In the genomic region with DNA sequence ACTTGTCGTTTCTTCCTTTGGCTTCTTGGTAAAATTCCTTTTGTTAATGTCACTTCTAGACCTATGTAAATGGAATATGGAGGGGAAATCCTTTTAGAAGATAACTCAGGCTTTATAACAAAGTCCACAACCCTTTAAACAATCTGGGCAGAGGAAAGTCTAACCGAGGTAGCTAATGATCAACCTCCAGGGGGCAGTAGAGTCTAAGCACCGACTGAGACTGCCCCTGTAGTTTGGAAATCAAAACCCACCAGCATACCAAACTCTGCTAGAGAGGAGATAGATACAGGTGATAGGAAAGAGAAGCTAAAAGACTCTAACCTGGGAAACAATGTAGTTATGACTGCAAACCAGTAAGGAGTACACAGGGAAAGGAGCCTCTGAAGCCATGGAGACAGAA, we compare ENCODE assay signal across 9 mouse cellular contexts.
DNase-seq lines count a peak whose midpoint lies in the region; ATAC-seq and TF ChIP-seq lines count a peak whose summit lies in the region.
"Had no signal": no experiment of that assay in that cellular context is flagged by ENCODE, and none has a peak within 500 bp of the region (broad histone marks: within the 10 kb centered on the region; RNA-seq: fewer than 3 reads in every experiment).

No protein-coding gene starts in this region.

- ATAC-seq in hindbrain, postnatal 0 days = no peak
- ATAC-seq in hindbrain, embryonic 13.5 days (ENCODE audit: low FRiP score) = no peak
- no peak for ATAC-seq in embryonic facial prominence, embryonic 14.5 days (ENCODE audit: low read depth)
- ATAC-seq in limb, embryonic 14.5 days (ENCODE audit: low FRiP score, low read depth) = no peak

- no peak for TF ChIP-seq POLR2A in MEL (IDR thresholded peaks at IDR 0.05; ENCODE audit: control insufficient read depth in 1 of 2, insufficient read depth in 1 of 2, low read depth in 1 of 2, low read length in 2 of 2, poor library complexity in 1 of 2)
- no peak for TF ChIP-seq POLR2A in limb, embryonic 14.5 days (IDR thresholded peaks at IDR 0.05; ENCODE audit: borderline replicate concordance, extremely low read depth, insufficient read depth, insufficient read length)

- no peaks in the 10 kb centered on the region for H3K4me1 ChIP-seq in hindbrain, postnatal 0 days (ENCODE audit: insufficient read depth, low read length)
- no peaks in the 10 kb centered on the region for H3K4me1 ChIP-seq in hindbrain, embryonic 13.5 days (replicated peaks)
- no peaks in the 10 kb centered on the region for H3K4me1 ChIP-seq in MEL (ENCODE audit: control insufficient read depth in 1 of 2, insufficient read depth in 2 of 2, low read length in 2 of 2)
- no peaks in the 10 kb centered on the region for H3K4me1 ChIP-seq in embryonic facial prominence, embryonic 14.5 days (ENCODE audit: control insufficient read depth, insufficient read depth, low read length)
- H3K4me1 ChIP-seq in limb, embryonic 14.5 days (ENCODE audit: control insufficient read depth, insufficient read depth, low read length) = no peaks in the 10 kb centered on the region
- H3K4me1 ChIP-seq: embryonic facial prominence, embryonic 13.5 days had no signal

- peak; percentile 75 for TF ChIP-seq RAD21 in MEL (IDR thresholded peaks at IDR 0.05; ENCODE audit: low read depth, low read length)

- TF ChIP-seq EP300 in MEL (IDR thresholded peaks at IDR 0.05; ENCODE audit: low read depth in 1 of 2, low read length in 2 of 2) = no peak

- no peak overlapping the region for H3K27ac ChIP-seq in hindbrain, postnatal 0 days
- no peak overlapping the region for H3K27ac ChIP-seq in hindbrain, embryonic 13.5 days
- H3K27ac ChIP-seq in MEL (ENCODE audit: control insufficient read depth, low read depth, low read length) = no peak overlapping the region
- H3K27ac ChIP-seq in embryonic facial prominence, embryonic 14.5 days (replicated peaks; ENCODE audit: low read depth, low read length) = no peak overlapping the region
- H3K27ac ChIP-seq in limb, embryonic 14.5 days (replicated peaks; ENCODE audit: low read depth, low read length) = no peak overlapping the region
- H3K27ac ChIP-seq: embryonic facial prominence, embryonic 13.5 days had no signal

- H3K79me2 ChIP-seq in MEL (ENCODE audit: control insufficient read depth, insufficient read depth, low read length, poor library complexity) = no peaks in the 10 kb centered on the region

- DNase-seq in hindbrain, postnatal 0 days (ENCODE audit: low spot score) = peak; percentile 72
- DNase-seq in B cell, adult 2 months = peak; percentile 40 to 44
- peak; percentile 64 for DNase-seq in MEL (ENCODE audit: low read depth, low spot score)
- peak; percentile 71 for DNase-seq in embryonic facial prominence, embryonic 14.5 days (ENCODE audit: low spot score)
- peak; percentile 82 for DNase-seq in limb, embryonic 14.5 days (ENCODE audit: low spot score)
- DNase-seq in right cerebral cortex, postnatal 14 days = peak; percentile 31
- no peak for DNase-seq in gastrocnemius, postnatal 10 days

- no peak overlapping the region for H3K9ac ChIP-seq in hindbrain, postnatal 0 days (replicated peaks; ENCODE audit: low read length)
- no peak overlapping the region for H3K9ac ChIP-seq in hindbrain, embryonic 13.5 days
- no peak overlapping the region for H3K9ac ChIP-seq in MEL (ENCODE audit: control insufficient read depth, low read depth, low read length, poor library complexity, severe bottlenecking)
- H3K9ac ChIP-seq in embryonic facial prominence, embryonic 14.5 days (ENCODE audit: low read depth, low read length) = no peak overlapping the region
- H3K9ac ChIP-seq in limb, embryonic 14.5 days (ENCODE audit: low read depth, low read length, severe bottlenecking) = no peak overlapping the region
- H3K9ac ChIP-seq: embryonic facial prominence, embryonic 13.5 days had no signal

- TF ChIP-seq CTCF in hindbrain, postnatal 0 days (IDR thresholded peaks at IDR 0.05; ENCODE audit: low read depth) = peak; percentile 70
- TF ChIP-seq CTCF in MEL (IDR thresholded peaks at IDR 0.05 in 2 of 3, conservative IDR thresholded peaks at IDR 0.05 in 1 of 3; ENCODE audit: control insufficient read depth in 1 of 3, insufficient read depth in 1 of 3, low read depth in 2 of 3, low read length in 3 of 3, poor library complexity in 1 of 3, severe bottlenecking in 1 of 3) = peak; percentile 67 to 86 (median 74)

- no peak overlapping the region for H3K4me2 ChIP-seq in hindbrain, postnatal 0 days (ENCODE audit: low read depth, low read length)
- no peak overlapping the region for H3K4me2 ChIP-seq in hindbrain, embryonic 13.5 days
- H3K4me2 ChIP-seq in embryonic facial prominence, embryonic 14.5 days (ENCODE audit: low read depth, low read length) = no peak overlapping the region
- H3K4me2 ChIP-seq in limb, embryonic 14.5 days (replicated peaks; ENCODE audit: low read depth, low read length, severe bottlenecking) = no peak overlapping the region
- H3K4me2 ChIP-seq: embryonic facial prominence, embryonic 13.5 days had no signal

- 13% methylated on average over 3 of the region's 3 CpGs for WGBS in hindbrain, postnatal 0 days
- 11% methylated on average over 3 of the region's 3 CpGs for WGBS in hindbrain, embryonic 13.5 days
- WGBS in embryonic facial prominence, embryonic 14.5 days = 9% methylated on average over 3 of the region's 3 CpGs
- 14% methylated on average over 3 of the region's 3 CpGs for WGBS in limb, embryonic 14.5 days

- H3K4me3 ChIP-seq in hindbrain, postnatal 0 days (ENCODE audit: low read length) = no peak overlapping the region
- H3K4me3 ChIP-seq in hindbrain, embryonic 13.5 days = no peak overlapping the region
- no peak overlapping the region for H3K4me3 ChIP-seq in MEL (ENCODE audit: control insufficient read depth in 1 of 2, insufficient read depth in 1 of 2, low read depth in 2 of 2, low read length in 2 of 2)
- H3K4me3 ChIP-seq in embryonic facial prominence, embryonic 14.5 days (ENCODE audit: low read depth, low read length) = no peak overlapping the region
- H3K4me3 ChIP-seq in limb, embryonic 14.5 days (replicated peaks; ENCODE audit: low read length) = no peak overlapping the region
- H3K4me3 ChIP-seq: embryonic facial prominence, embryonic 13.5 days had no signal

- no peaks in the 10 kb centered on the region for H3K36me3 ChIP-seq in hindbrain, postnatal 0 days (ENCODE audit: insufficient read depth, low read length)
- no peaks in the 10 kb centered on the region for H3K36me3 ChIP-seq in hindbrain, embryonic 13.5 days
- no peaks in the 10 kb centered on the region for H3K36me3 ChIP-seq in MEL (ENCODE audit: control insufficient read depth in 1 of 2, insufficient read depth in 2 of 2, low read length in 2 of 2)
- H3K36me3 ChIP-seq in embryonic facial prominence, embryonic 14.5 days (ENCODE audit: control insufficient read depth, insufficient read depth, low read length) = no peaks in the 10 kb centered on the region
- no peaks in the 10 kb centered on the region for H3K36me3 ChIP-seq in limb, embryonic 14.5 days (ENCODE audit: control insufficient read depth, insufficient read depth, low read length)
- H3K36me3 ChIP-seq: embryonic facial prominence, embryonic 13.5 days had no signal

- H3K27me3 ChIP-seq in hindbrain, postnatal 0 days (ENCODE audit: insufficient read depth, low read length) = no peaks in the 10 kb centered on the region
- no peaks in the 10 kb centered on the region for H3K27me3 ChIP-seq in hindbrain, embryonic 13.5 days
- H3K27me3 ChIP-seq in MEL (ENCODE audit: control insufficient read depth in 1 of 2, insufficient read depth in 2 of 2, low read length in 2 of 2) = peaks cover 0 to 4% of the 10 kb centered on the region in 2 experiments; a peak in 3 of 4 replicates
- no peaks in the 10 kb centered on the region for H3K27me3 ChIP-seq in embryonic facial prominence, embryonic 14.5 days (replicated peaks; ENCODE audit: control insufficient read depth, insufficient read depth, low read length)
- no peaks in the 10 kb centered on the region for H3K27me3 ChIP-seq in limb, embryonic 14.5 days (ENCODE audit: control insufficient read depth, insufficient read depth, low read length)
- H3K27me3 ChIP-seq: embryonic facial prominence, embryonic 13.5 days had no signal

- no peaks in the 10 kb centered on the region for H3K9me3 ChIP-seq in hindbrain, postnatal 0 days (ENCODE audit: low read length)
- no peaks in the 10 kb centered on the region for H3K9me3 ChIP-seq in hindbrain, embryonic 13.5 days
- H3K9me3 ChIP-seq in MEL (replicated peaks; ENCODE audit: insufficient read depth, low read length) = no peaks in the 10 kb centered on the region
- peaks cover 5% of the 10 kb centered on the region; the same call in 1 of the 2 replicates for H3K9me3 ChIP-seq in embryonic facial prominence, embryonic 14.5 days (ENCODE audit: control insufficient read depth, low read length)
- H3K9me3 ChIP-seq in limb, embryonic 14.5 days (ENCODE audit: control insufficient read depth, low read length) = no peaks in the 10 kb centered on the region
- H3K9me3 ChIP-seq: embryonic facial prominence, embryonic 13.5 days had no signal

TF ChIP-seq in MEL, 35 proteins besides CTCF, POLR2A, EP300 and RAD21:
- peak; percentile 55 for TF ChIP-seq ZC3H11A (IDR thresholded peaks at IDR 0.05; ENCODE audit: low read depth, low read length)
- TF ChIP-seq SMC3 (IDR thresholded peaks at IDR 0.05; ENCODE audit: low read depth, low read length) = peak; percentile 75
- TF ChIP-seq GABPA (IDR thresholded peaks at IDR 0.05; ENCODE audit: low read depth, low read length) = no peak
